Mouse (Mus musculus): ENCODE results near the gene Tbx10.

Tbx10 gene

GRCm38 (mm10) chr19:3980309-3980708 is 12.2 kb upstream of the Tbx10 start:
- DNase-seq: peak; percentile 88

DNA sequence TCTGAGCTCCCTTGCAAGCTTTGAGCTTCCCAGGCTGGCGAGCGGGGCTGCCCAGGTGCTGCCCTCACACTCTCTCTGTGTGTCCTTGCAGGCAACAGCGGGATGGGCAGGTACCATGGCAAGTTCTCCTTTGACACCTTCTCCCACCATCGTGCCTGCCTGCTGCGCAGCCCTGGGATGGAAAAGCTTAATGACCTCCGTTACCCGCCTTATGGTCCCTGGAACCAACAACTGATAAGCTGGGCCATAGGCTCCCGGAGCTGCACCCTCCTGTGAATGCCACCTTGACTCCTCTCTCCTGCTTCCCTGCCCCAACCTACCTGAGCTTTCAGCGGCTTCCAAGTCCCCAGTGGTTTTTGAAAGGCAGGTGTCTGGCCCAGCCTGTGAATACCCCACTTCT is 11.6 kb upstream of the Tbx10 start:
- no peak for DNase-seq

DNA sequence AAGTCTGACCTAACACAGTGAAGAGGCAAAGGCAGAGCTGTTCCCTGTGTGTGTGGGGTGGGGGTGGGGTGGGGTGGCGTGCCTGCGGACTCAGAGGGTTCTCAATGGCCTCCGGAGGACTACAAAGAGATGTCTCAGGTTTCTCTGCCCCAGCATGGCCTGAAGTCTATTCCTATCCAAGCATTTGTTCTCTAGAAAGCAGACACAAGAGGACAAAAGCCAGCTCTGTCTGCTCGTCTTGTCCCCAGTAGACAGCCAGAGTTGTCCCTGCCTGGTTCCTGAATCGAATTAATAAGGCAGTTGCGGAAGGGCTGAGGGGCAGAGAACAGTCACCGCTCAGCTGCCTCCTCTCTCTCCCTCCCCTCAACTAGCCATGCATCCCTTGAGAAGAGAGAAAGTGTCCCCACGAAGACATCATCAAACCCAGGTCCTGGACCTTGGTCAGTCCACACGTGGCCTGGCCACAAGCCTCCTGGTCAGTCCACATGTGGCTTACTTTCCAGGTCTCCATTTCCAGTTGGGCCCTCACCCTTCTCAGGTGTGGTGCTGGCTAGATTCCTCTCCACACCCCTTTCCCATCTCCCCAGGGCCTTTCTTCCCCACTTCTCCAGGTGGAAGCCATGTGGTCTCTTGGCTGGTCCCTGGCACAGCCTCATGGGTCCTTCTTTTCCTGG is 8.9 kb upstream of the Tbx10 start:
- DNase-seq: no peak

DNA sequence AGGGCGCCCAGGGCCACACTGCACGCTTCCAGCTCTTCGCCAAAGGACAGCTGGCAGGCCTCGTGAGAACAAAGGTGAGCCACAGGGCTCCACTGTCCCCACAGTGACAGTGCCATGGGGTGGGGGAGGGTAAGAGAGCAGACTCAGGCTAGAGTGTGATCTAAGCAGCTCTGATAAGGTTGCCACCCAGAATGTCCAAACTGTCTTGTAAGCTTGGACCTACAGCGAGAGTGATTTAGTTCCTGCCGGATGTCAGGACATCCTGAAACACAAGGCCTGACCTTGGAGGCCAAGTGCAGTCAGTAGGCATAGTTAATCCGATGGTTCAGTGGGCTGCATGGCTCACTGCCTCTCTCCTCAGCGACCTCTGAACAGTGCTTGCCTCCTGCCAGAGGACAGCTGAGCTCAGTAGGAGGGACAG is 7.3 kb upstream of the Tbx10 start:
- peak; percentile 90 for DNase-seq

- DNase-seq: peak; percentile 97
Measured at GRCm38 (mm10) chr19:3986334-3986733, 6.2 kb upstream of the Tbx10 start, which contains the start of gene Acy3. Gene Acy3 (plus strand): TSS chr19:3986570.

- no peak for DNase-seq
Measured at GRCm38 (mm10) chr19:3988066-3988465, 4.5 kb upstream of the Tbx10 start.

DNA sequence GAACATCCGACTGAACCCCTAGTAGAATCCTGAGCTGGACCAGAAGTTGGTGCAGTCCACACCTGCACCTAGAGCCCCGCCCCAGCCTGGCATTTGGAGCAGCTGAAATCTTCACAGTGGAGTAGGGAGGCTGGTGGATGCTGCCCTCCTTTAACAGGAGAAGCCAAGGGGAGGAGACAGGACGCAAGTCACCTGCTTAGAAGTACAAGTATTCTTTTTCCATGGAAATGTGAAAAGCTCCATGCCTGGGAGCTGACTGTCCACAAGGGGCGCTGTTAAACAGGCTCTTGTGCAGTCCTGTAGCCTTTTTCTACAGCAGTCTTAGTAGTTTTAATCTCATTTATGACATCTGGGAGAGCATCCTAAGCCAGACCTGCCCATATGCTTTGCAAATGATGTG is 3.8 kb upstream of the Tbx10 start:
- DNase-seq: no peak

DNA sequence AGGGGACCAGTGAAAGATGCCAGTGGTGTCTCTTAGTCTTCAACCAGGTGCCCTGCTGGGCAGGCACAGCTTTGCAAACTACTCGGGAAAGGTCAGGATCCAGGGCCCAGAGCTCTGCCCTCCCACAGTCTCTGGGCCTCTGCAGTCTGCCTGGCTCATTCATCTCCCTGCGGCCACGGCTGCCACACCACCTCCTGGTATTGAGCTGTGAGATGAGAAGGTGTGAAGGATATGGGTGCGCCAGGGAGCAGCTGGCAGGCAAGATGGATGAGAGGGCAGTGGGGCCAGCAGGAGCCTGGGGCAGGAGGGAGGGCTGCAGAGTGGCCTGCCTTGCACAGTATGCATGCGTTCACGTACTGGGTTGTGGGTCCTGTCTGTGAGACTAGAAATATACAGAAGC is 1.7 kb upstream of the Tbx10 start:
- DNase-seq: no peak

GRCm38 (mm10) chr19:3991562-3991961 is 990 bp upstream of the Tbx10 start:
- no peak for DNase-seq

GRCm38 (mm10) chr19:3991966-3992365 is 586 bp upstream of the Tbx10 start:
- no peak for DNase-seq

DNA sequence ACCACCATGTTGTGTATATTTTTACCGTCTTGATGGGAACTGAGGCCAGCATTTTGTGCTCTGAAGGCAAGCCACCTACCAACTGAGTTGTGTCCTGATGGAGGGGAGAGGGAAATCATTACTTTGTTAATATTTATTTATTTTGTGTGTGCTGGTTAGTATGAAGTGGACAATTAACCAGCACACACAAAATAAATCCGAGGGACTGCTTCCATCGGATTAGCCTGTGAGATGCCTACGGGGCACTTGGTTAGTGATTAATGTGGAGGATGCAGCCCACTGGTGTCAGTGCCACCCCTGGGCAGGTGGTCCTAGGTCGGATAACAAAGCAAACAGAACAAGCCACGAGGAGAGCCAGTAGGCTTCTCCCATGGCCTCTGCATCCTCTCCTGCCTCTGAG is 2.4 kb downstream of the Tbx10 start:
- DNase-seq: no peak

DNA sequence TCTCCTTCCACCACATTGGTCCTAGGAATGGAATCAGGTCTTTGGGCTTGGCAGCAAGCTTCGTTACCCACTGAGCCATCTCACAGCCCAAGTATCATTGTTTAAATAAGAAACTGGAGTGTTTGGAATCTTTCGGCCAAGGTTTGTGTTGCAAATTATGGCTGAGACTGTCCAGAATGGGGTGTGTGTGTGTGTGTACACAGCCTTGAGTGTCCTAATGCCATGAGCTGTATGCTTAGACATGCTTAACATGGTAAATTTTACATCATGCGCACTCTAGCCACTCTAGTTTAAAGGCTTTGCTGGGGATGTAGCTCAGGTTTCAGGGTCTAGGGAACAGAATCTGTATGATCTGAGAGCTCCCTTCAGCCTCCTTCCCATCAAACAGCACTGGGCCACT is 3.0 kb downstream of the Tbx10 start:
- DNase-seq: no peak

GRCm38 (mm10) chr19:3996106-3996505 is 3.6 kb downstream of the Tbx10 start:
- DNase-seq: no peak

DNA sequence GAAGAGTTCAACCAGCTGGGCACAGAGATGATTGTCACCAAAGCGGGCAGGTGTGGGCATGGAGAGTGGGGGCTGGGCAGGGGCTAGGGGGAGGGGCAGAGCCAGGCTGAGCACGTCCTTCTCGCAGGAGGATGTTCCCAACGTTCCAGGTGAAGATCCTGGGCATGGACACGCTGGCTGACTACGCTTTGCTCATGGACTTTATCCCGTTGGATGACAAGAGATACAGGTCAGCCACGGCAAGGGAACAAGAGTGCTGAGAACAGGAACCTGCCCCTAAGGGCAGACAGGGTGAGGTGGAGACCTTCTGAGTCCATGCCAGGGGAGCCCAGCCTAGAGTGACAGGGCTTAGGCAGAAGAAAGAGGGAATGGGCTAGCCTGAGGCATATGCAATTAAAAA is 4.2 kb downstream of the Tbx10 start:
- DNase-seq: peak; percentile 31

DNA sequence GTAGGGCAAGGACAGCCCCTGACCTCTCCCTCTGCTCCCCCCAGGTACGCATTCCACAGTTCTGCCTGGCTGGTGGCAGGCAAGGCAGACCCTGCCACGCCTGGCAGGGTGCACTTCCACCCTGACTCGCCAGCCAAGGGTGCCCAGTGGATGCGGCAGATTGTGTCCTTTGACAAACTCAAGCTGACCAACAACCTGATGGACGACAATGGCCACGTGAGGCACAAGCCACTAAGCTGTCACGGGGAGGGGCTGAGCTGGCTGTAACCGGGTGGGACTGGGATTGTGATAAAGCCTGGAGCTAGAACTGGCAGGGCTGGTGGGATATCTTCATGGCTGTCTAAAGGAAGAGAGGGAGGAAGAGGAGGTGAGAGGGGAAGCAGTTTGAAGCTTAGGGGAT is 4.7 kb downstream of the Tbx10 start:
- DNase-seq: no peak

DNA sequence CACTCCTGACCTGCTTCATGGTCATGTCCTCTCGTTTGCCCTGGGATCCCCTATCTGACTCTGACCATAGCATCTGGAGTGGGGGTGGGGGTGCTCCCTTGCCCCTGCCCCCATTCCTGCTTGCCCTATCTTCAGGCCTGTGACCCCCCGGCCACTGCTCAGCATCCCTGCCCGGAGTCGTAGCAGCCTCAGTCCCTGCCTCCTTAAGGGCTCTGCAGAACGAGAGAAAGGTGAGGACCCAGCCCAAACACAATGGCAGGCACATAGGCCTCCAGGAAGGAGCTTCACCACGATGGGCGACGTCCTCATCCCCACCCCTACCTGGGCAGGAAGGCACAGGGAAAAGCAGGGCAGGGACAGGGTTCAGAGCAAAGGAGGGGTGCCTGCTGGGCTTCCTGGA is 5.8 kb downstream of the Tbx10 start:
- DNase-seq: no peak

GRCm38 (mm10) chr19:3999121-3999730 is 6.7 kb downstream of the Tbx10 start:
- DNase-seq: no peak

GRCm38 (mm10) chr19:4000119-4000900 is 7.8 kb downstream of the Tbx10 start, which contains the start of the genes Nudt8 and Gm49405:
Gene Nudt8 (plus strand): TSS chr19:4000580.
Gene Gm49405 (plus strand): TSS chr19:4000626.
- peak; percentile 98 for DNase-seq

DNA sequence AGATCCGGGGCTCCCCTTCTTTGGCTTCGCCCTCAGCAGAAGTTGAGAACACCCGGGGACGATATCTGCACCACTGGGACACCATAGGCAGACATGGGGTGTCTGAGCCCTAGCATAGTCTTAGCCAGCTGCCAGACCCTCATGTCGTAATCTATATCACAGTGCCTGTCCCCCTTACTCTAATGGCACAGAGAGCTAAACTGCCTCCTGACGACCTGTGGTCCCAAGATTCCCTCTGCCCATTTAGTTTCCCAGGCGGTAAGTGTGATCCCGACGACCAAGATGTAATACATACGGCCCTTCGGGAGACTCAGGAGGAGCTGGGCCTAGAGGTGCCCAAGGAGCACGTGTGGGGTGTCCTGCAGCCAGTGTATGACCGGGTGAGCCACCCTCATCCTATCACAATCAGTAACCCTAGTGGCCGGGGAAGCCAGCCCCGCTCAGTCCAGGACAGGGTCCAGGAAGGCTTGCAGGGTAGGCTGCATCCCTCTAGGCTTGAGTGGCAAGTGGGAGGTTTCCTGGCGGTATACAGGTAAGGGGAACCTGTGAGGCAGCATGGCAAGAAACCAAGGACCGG is 8.5 kb downstream of the Tbx10 start:
- no peak for DNase-seq

- no peak for DNase-seq
Measured at GRCm38 (mm10) chr19:4001752-4002151, 9.2 kb downstream of the Tbx10 start.

GRCm38 (mm10) chr19:4003112-4003511 is 10.6 kb downstream of the Tbx10 start, which contains the start of gene Doc2g:
Gene Doc2g (plus strand): TSS chr19:4003313.
- no peak for DNase-seq

DNA sequence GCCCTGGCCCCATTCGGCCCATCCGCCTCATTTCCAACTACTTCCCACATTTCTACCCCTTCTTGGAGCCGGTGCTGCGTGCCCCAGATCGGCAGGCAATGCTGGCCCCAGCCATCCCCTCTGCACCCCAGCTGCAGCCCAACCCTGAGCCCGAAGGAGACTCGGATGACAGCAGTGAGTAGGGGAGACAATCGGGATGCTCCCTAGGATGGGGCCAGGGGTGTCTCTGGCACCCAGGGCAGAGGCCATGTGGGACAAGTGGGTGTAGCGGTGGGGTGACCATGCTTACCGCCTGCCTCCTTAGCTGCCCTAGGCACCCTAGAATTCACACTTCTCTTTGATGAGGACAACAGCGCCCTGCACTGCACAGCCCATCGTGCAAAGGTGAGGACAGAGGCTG is 11.1 kb downstream of the Tbx10 start:
- no peak for DNase-seq

GRCm38 (mm10) chr19:4004331-4004730 is 11.8 kb downstream of the Tbx10 start:
- DNase-seq: no peak

Data from kidney, postnatal 14 days (tissue).